8 mouse cellular contexts compared by ENCODE assay signal in the genomic region with DNA sequence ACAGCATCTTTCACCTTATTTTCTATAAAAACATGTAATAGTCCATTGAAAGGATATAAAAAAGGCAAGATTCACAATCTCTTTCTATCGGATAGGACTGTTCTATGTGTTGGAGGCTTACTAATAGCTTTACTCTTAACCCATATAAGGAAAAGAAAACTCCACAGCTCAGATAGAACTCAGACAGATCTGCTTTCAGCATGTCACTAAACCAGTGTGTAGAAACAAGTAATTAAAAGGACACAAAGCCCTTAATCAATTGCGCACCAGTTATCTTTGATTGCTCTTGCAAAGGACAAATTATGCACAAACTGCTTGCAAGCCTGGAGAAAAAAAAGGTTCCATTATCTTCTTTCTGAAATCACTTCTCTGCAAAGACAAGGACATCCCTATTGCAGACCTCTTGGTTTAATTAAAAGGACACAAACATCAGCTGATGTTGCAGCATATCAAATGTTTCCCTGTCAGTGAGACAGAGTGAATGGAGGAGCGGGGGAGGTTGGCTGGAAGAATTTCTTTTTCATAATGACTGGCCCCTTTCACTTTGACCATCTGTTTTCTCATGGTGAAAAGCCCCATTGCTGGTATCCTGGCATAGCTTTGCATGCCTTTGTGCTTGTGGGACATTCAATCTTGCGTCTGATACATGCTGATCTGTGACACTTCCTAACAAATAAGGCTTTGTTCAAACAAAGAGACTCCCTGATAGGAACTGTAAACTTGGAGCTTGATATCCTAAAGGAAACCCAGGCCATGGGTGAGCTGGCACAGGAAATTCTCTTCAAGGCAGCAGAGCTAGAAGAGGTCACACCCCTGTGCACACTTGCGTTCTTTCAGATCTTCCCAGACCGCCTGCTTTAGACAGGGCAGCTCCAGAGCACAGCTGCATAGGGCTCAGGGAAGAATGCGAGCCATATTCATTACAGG.
A peak's percentile ranks its signal among the peaks of the same experiment; 100 is the strongest.
DNase-seq lines count a peak whose midpoint lies in the region; ATAC-seq lines count a peak whose summit lies in the region.

No protein-coding gene starts in this region.

- H3K27me3 ChIP-seq in heart, embryonic 14.5 days (ENCODE audit: control insufficient read depth, insufficient read depth, low read length) = no peaks in the 10 kb centered on the region
- H3K27me3 ChIP-seq in lung, embryonic 15.5 days = no peaks in the 10 kb centered on the region
- H3K27me3 ChIP-seq in stomach, embryonic 14.5 days (ENCODE audit: control insufficient read depth, insufficient read depth, low read length) = no peaks in the 10 kb centered on the region

- no peak overlapping the region for H3K4me2 ChIP-seq in heart, embryonic 14.5 days (ENCODE audit: low read length)
- H3K4me2 ChIP-seq in lung, embryonic 15.5 days = no peak overlapping the region
- H3K4me2 ChIP-seq in stomach, embryonic 14.5 days (replicated peaks; ENCODE audit: low read depth, low read length) = no peak overlapping the region

- WGBS in heart, embryonic 14.5 days = 40% methylated on average over 7 of the region's 7 CpGs
- WGBS in lung, embryonic 15.5 days = 31% methylated on average over 7 of the region's 7 CpGs
- 37% methylated on average over 7 of the region's 7 CpGs for WGBS in stomach, embryonic 14.5 days

- H3K27ac ChIP-seq in heart, embryonic 14.5 days (replicated peaks in 1 of 2; ENCODE audit: control insufficient read depth in 1 of 2, insufficient read depth in 1 of 2, low read depth in 2 of 2, low read length in 2 of 2) = 0 out of 4 replicates have a peak overlapping the region, but pooled peaks of 1 of the 2 experiments have one; percentile 3
- H3K27ac ChIP-seq in lung, embryonic 15.5 days = no peak overlapping the region; the same call in 1 of the 2 replicates
- H3K27ac ChIP-seq in stomach, embryonic 14.5 days (ENCODE audit: low read length) = peak overlapping the region; percentile 35; the same call in 1 of the 2 replicates

- peaks cover 5 to 14% of the 10 kb centered on the region in 2 experiments for H3K4me1 ChIP-seq in heart, embryonic 14.5 days (ENCODE audit: control insufficient read depth in 2 of 2, insufficient read depth in 2 of 2, low read length in 2 of 2)
- H3K4me1 ChIP-seq in lung, embryonic 15.5 days = peaks cover 8% of the 10 kb centered on the region
- H3K4me1 ChIP-seq in stomach, embryonic 14.5 days (ENCODE audit: control insufficient read depth, insufficient read depth, low read length) = peaks cover 4% of the 10 kb centered on the region; the same call in 1 of the 2 replicates

- no peak overlapping the region for H3K4me3 ChIP-seq in heart, embryonic 14.5 days (ENCODE audit: control insufficient read depth in 1 of 2, insufficient read depth in 1 of 2, low read depth in 1 of 2, low read length in 2 of 2)
- H3K4me3 ChIP-seq in lung, embryonic 15.5 days = no peak overlapping the region
- no peak overlapping the region for H3K4me3 ChIP-seq in stomach, embryonic 14.5 days (ENCODE audit: low read depth, low read length)

- no peak for ATAC-seq in cerebellum, adult (ENCODE audit: insufficient number of reproducible peaks, low FRiP score, low TSS enrichment)
- ATAC-seq in heart, embryonic 14.5 days (ENCODE audit: insufficient number of reproducible peaks, insufficient read depth, low FRiP score, low read depth) = 0 out of 2 replicates have a peak, but pooled peaks have one; percentile 54
- peak; percentile 67; the same call in 1 of the 2 replicates for ATAC-seq in lung, embryonic 15.5 days (ENCODE audit: borderline replicate concordance, extremely low read depth, low FRiP score, low TSS enrichment)
- ATAC-seq in stomach, embryonic 14.5 days (ENCODE audit: insufficient number of reproducible peaks, insufficient read depth, low FRiP score, low read depth) = peak; percentile 84
- no peak for ATAC-seq in CD4-positive, CD25-positive, alpha-beta regulatory T cell, adult 4 months

- no peaks in the 10 kb centered on the region for H3K36me3 ChIP-seq in heart, embryonic 14.5 days (ENCODE audit: control insufficient read depth, insufficient read depth, low read length)
- H3K36me3 ChIP-seq in lung, embryonic 15.5 days = no peaks in the 10 kb centered on the region
- H3K36me3 ChIP-seq in stomach, embryonic 14.5 days (ENCODE audit: control insufficient read depth, insufficient read depth, low read length) = no peaks in the 10 kb centered on the region

- H3K9ac ChIP-seq in heart, embryonic 14.5 days (ENCODE audit: low read length) = no peak overlapping the region
- H3K9ac ChIP-seq in lung, embryonic 15.5 days = no peak overlapping the region
- no peak overlapping the region for H3K9ac ChIP-seq in stomach, embryonic 14.5 days (replicated peaks; ENCODE audit: low read depth, low read length)

- 0 out of 2 replicates have a peak, but pooled peaks cover 3% of the 10 kb centered on the region for H3K9me3 ChIP-seq in heart, embryonic 14.5 days (ENCODE audit: control insufficient read depth, low read length)
- no peaks in the 10 kb centered on the region for H3K9me3 ChIP-seq in lung, embryonic 15.5 days
- H3K9me3 ChIP-seq in stomach, embryonic 14.5 days (ENCODE audit: control insufficient read depth, low read depth, low read length) = no peaks in the 10 kb centered on the region

- peak; percentile 3 to 9 for DNase-seq in cerebellum, postnatal 14 days
- DNase-seq in embryo, embryonic 11 days = peak; percentile 82
- peak; percentile 14 to 50 for DNase-seq in kidney, postnatal 25 days

Comparison
In these comparisons a context has a peak if more than half of its experiments do, and no peak if none do; other contexts are left out.
1. DNase-seq: peak in every context shown above with its lines; median percentile 82 in embryo, embryonic 11 days; 32 in kidney, postnatal 25 days; 6 in cerebellum, postnatal 14 days.
2. ATAC-seq: peak in heart, embryonic 14.5 days (single experiment), lung, embryonic 15.5 days (single experiment) and stomach, embryonic 14.5 days (single experiment); none in cerebellum, adult (single experiment) and CD4-positive, CD25-positive, alpha-beta regulatory T cell, adult 4 months (single experiment).